Mouse (Mus musculus): ENCODE results near the gene Hist1h2bq.
A peak's percentile ranks its signal among the peaks of the same experiment; 100 is the strongest.
"Not testable (repeated sequence)": the region's sequence is repeated elsewhere in the genome, so short reads cannot be mapped to it uniquely, and the experiment has no call there.

The Hist1h2bq gene

GRCm38 (mm10) chr13:21810073-21810472 is at the start of gene Hist1h2bq, which contains the start of gene Hist1h2ao:
Gene Hist1h2bq (minus strand): TSS chr13:21810197.
Gene Hist1h2ao (plus strand): TSS chr13:21810465.
- ATAC-seq (ENCODE audit: insufficient number of reproducible peaks, low FRiP score, low TSS enrichment): peak; percentile 100

DNA sequence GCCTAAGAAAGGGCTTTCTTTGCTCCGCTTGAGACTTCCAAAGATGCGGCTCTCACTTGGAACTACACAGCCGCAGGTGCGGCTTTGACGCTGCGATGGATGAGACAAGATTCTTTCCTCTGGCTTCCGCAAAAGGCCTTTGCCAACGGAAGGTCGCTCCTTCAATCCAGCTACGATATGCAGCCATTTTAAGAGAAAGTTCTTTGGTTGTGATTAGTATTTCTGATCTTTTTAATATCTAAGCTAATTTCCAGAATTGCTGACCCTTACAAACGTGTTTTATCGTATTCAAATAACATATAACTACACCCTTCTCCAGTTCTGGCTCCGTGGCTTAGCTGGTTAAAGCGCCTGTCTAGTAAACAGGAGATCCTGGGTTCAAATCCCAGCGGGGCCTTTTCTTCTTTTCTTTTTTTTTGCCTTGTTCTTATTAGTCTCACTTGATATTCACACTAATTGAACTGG is 45.7 kb upstream of the Hist1h2bq start:
- peak; percentile 49; the same call in 1 of the 2 replicates for ATAC-seq (ENCODE audit: insufficient number of reproducible peaks, low FRiP score, low TSS enrichment)

DNA sequence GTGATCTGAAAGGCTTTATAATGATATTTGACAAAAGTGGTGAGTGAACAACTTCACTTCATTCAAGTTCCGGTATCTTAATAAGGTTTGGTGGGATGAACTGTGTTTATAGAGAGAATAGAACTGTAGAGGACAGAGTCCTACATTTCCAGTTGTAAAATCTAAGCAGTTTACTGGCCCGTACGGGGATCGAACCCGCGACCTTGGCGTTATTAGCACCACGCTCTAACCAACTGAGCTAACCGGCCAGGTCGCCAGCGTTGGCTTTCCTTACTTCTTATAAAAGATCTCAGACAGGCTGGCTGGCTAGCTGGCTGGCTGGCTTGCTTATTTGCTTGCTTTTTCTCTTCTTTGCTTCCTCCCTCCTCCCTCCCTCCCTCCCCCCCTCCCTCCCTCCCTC is 45.1 kb upstream of the Hist1h2bq start:
- ATAC-seq (ENCODE audit: insufficient number of reproducible peaks, low FRiP score, low TSS enrichment): peak; percentile 31; the same call in 1 of the 2 replicates

DNA sequence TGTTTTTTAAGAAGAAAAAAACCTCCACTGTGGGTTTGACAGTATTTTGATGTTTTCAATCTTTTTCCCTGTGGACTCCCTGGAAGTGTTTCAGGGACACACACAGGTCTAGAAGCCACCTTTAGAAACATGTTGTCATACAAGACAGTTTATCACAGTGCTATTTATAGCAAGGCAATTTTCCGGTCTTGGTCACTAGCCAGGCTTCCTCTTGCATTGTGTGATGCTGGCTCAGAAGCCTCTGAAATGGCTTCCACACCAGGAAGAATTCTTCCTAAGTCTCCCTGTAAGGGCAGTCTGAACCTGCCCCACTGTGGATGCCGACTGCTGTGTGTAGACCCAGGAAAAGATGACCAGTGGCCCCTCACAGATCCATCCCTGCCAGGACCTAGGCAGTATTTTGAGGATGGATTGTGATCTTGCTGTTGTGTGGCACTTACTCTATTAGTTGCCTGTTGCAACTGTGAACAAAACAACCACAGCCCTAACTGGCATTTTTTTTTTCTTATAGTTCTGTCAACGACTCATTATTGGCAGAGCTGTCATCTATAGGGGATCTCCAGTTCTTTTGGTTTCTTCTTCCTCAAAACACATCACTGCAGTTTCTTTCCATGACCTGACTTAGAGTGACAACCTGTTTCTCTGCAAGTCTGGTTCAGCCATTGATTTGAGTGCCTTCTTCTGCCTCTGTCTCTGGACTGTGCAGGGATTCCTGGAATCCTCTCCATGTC is 42.4 kb upstream of the Hist1h2bq start:
- ATAC-seq (ENCODE audit: insufficient number of reproducible peaks, low FRiP score, low TSS enrichment): no peak

GRCm38 (mm10) chr13:21850696-21851095 is 40.7 kb upstream of the Hist1h2bq start:
- ATAC-seq (ENCODE audit: insufficient number of reproducible peaks, low FRiP score, low TSS enrichment): not testable (repeated sequence)

DNA sequence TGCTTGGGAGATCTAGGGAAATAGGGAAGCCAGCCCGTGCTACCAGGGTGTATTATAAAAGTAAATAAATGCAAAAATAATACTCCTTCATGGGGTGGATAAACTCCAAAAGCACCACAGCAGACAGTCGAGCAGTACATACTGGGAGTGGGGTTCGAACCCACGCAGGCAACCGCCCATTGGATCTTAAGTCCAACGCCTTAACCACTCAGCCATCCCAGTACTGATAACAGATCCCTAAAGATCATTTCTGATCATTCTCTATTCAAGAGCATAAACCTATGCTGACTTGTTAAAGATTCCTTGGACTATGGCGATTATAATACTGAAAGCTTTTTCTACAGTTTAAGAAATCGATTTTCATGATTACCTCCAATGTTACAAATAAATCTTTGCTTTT is 37.9 kb upstream of the Hist1h2bq start:
- no peak for ATAC-seq (ENCODE audit: insufficient number of reproducible peaks, low FRiP score, low TSS enrichment)

DNA sequence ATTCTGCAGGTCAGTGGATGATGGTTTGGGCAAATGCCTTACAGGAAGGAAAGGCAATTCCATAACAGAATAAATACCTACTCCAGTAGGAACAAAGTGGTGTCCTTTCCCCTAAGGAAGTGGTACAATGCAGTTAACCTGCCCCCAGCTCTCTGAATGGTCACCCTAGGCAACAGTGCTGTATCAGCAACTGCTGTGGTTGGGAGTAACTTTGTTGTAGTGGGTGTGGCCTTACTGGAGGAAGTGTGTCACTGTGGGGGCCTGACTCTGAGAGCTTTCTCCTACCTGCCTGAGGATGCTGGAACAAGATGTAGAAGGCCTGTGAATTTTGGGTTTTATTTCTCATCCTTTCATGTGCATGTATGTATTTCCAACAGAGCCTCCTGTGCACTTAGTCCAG is 36.4 kb upstream of the Hist1h2bq start:
- ATAC-seq (ENCODE audit: insufficient number of reproducible peaks, low FRiP score, low TSS enrichment): not testable (repeated sequence)

DNA sequence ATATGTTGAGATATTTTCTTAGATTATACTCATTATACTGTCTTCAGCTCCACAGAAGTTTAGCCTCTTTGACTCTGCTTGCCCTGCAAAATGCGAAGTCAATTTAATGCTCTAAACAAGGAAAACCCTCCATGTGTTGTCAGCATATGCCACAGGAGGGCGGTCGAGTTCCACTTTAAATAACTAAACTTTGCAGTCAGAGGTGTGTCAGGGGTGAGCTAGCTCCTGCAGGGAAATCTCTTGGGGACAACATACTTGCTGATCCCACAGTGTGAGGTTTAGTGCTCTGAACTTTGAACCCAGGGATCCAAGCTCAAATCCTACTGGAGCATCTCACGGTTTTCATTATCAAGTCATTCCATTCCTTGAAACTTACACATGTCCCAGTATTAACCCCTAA is 30.5 kb upstream of the Hist1h2bq start:
- not testable (repeated sequence) for ATAC-seq (ENCODE audit: insufficient number of reproducible peaks, low FRiP score, low TSS enrichment)

DNA sequence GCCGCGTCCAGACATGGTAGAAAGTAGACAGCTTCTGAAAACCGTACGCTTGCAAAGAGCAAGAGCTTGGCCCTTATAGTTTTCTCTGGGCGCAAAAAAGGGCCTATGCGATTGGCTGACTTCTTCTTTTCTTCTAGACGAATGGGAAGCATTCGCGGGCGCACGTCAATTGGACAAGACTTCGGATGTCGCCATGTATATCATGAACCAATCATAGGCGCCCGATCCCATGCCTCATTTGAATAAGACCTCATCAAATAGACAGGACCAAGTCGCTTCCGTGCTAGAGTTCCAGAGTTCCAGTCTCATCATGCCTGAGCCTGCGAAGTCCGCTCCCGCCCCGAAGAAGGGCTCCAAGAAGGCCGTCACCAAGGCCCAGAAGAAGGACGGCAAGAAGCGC is 23.5 kb upstream of the Hist1h2bq start, which contains the start of the genes Hist1h2ap and Hist1h2br:
TSS of gene Hist1h2ap (minus strand) at position 47 of the 400 bp plus-strand sequence.
TSS of gene Hist1h2br (plus strand) at position 283 of the 400 bp plus-strand sequence.
- ATAC-seq (ENCODE audit: insufficient number of reproducible peaks, low FRiP score, low TSS enrichment): peak; percentile 97

- ATAC-seq (ENCODE audit: insufficient number of reproducible peaks, low FRiP score, low TSS enrichment): peak; percentile 83
These were observed 21.7 kb upstream of the Hist1h2bq start, which contains the start of gene Hist1h4n for GRCm38 (mm10) chr13:21831418-21832394. Gene Hist1h4n (minus strand): TSS chr13:21832196.

GRCm38 (mm10) chr13:21830344-21830743 is 20.3 kb upstream of the Hist1h2bq start:
- no peak for ATAC-seq (ENCODE audit: insufficient number of reproducible peaks, low FRiP score, low TSS enrichment)

DNA sequence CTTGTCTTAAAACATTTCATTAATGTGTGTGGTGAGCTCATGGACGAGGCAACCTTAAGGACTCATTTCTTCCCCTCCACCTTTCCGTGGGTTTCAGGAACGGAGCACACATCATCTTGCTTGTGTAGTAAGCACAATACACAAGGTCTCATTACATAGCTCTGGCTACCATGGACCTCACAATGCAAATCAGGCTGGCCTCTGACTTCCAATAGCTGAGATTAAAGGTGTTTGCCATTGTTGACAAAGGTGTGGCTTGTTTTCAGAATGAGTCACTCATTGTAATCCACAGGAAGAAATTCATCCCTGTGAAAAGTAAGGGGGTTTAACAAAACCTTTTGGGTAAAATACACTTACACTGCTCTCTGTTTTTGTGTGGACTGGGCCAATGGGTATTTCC is 18.5 kb upstream of the Hist1h2bq start:
- no peak for ATAC-seq (ENCODE audit: insufficient number of reproducible peaks, low FRiP score, low TSS enrichment)

- ATAC-seq (ENCODE audit: insufficient number of reproducible peaks, low FRiP score, low TSS enrichment): not testable (repeated sequence)
These were observed 10.3 kb upstream of the Hist1h2bq start for GRCm38 (mm10) chr13:21820082-21820890.

DNA sequence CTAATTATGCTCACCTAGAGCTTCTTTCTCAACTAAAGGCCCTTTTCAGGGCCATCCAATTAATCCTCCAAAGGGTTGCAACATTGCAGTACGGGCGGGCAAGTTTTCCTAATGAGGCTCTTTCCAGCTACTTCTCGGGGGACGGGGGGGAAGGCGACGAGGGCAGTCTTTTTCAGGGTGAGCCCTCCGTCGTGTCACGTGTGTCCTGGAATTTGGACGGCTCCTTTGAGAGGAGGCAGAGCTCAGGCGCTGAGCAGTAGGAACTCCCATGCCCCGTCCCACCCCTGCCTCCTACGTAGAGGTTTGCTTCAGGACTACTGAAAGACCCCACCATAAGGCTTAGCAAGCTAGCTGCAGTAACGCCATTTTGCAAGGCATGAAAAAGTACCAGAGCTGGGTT is 2.1 kb upstream of the Hist1h2bq start:
- ATAC-seq (ENCODE audit: insufficient number of reproducible peaks, low FRiP score, low TSS enrichment): not testable (repeated sequence)

GRCm38 (mm10) chr13:21811539-21811938 is 1.5 kb upstream of the Hist1h2bq start, which contains the start of gene Hist1h4m:
Gene Hist1h4m (plus strand): TSS chr13:21811746.
- 0 out of 2 replicates have a peak, but pooled peaks have one; percentile 62 for ATAC-seq (ENCODE audit: insufficient number of reproducible peaks, low FRiP score, low TSS enrichment)

- ATAC-seq (ENCODE audit: insufficient number of reproducible peaks, low FRiP score, low TSS enrichment): 0 out of 2 replicates have a peak, but pooled peaks have one; percentile 22
These were observed 1.1 kb upstream of the Hist1h2bq start for GRCm38 (mm10) chr13:21811074-21811473.

- ATAC-seq (ENCODE audit: insufficient number of reproducible peaks, low FRiP score, low TSS enrichment): not testable (repeated sequence)
These were observed 6.9 kb downstream of the Hist1h2bq start for GRCm38 (mm10) chr13:21803058-21803457.

GRCm38 (mm10) chr13:21797163-21797562 is 12.8 kb downstream of the Hist1h2bq start:
- not testable (repeated sequence) for ATAC-seq (ENCODE audit: insufficient number of reproducible peaks, low FRiP score, low TSS enrichment)

GRCm38 (mm10) chr13:21795584-21795983 is 14.4 kb downstream of the Hist1h2bq start:
- no peak for ATAC-seq (ENCODE audit: insufficient number of reproducible peaks, low FRiP score, low TSS enrichment)

All from cerebellum, adult (tissue).